29 mouse cellular contexts compared by ENCODE assay signal in the genomic region with DNA sequence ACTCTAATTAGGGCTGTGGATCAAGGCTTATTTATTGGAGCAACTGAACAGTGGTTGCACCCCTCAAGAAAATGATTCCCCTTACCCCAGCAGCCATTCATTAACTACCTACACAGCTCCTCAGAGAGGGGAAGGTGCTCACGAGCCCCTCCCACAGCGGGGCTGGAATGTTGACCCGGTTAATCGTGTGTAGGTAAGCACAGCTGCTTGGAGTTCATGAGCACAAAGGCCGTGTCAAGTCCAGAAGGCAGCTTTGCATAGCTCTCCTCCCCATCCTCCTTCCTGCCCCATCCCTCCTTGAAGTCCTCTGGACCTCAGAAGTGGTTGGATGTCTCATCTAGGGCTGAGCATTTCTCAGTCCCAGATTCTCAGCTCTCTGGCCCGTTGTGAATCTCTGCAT. TPM values are rescaled to one million over a fixed set of nuclear protein-coding genes. Genes with fewer than 3 reads are reported as not detected.
A peak's percentile ranks its signal among the peaks of the same experiment; 100 is the strongest.
DNase-seq lines count a peak whose midpoint lies in the region; ATAC-seq and TF ChIP-seq lines count a peak whose summit lies in the region.
"Had no signal": no experiment of that assay in that cellular context is flagged by ENCODE, and none has a peak within 500 bp of the region (broad histone marks: within the 10 kb centered on the region; RNA-seq: fewer than 3 reads in every experiment).

No protein-coding gene starts in this region.

- no peak for TF ChIP-seq CTCF in stomach, postnatal 0 days (IDR thresholded peaks at IDR 0.05; ENCODE audit: low read depth)

- H3K27ac ChIP-seq in kidney, embryonic 14.5 days (ENCODE audit: low read depth, low read length): no peak overlapping the region
- no peak overlapping the region for H3K27ac ChIP-seq in stomach, postnatal 0 days (replicated peaks)
- no peak overlapping the region for H3K27ac ChIP-seq in forebrain, embryonic 14.5 days (ENCODE audit: low read depth, low read length)
- H3K27ac ChIP-seq in intestine, embryonic 15.5 days: no peak overlapping the region
- no peak overlapping the region for H3K27ac ChIP-seq in midbrain, embryonic 15.5 days
- H3K27ac ChIP-seq: embryonic facial prominence, embryonic 12.5 days; forebrain, embryonic 15.5 days; heart, embryonic 15.5 days; hindbrain, embryonic 12.5 days; hindbrain, postnatal 0 days; layer of hippocampus, adult 2 months; left cerebral cortex, adult 2 months; liver, embryonic 13.5 days; midbrain, embryonic 10.5 days; neural tube, embryonic 12.5 days; stomach, embryonic 15.5 days had no signal

- H3K4me2 ChIP-seq in kidney, embryonic 14.5 days (replicated peaks; ENCODE audit: low read depth, low read length): no peak overlapping the region
- H3K4me2 ChIP-seq in stomach, postnatal 0 days (replicated peaks; ENCODE audit: low read depth): no peak overlapping the region
- H3K4me2 ChIP-seq in forebrain, embryonic 14.5 days (ENCODE audit: low read length): no peak overlapping the region
- no peak overlapping the region for H3K4me2 ChIP-seq in intestine, embryonic 15.5 days (replicated peaks)
- no peak overlapping the region for H3K4me2 ChIP-seq in midbrain, embryonic 15.5 days
- H3K4me2 ChIP-seq: embryonic facial prominence, embryonic 12.5 days; forebrain, embryonic 15.5 days; heart, embryonic 15.5 days; hindbrain, embryonic 12.5 days; liver, embryonic 13.5 days; neural tube, embryonic 12.5 days; stomach, embryonic 15.5 days had no signal

- H3K9ac ChIP-seq in kidney, embryonic 14.5 days (ENCODE audit: low read depth, low read length): no peak overlapping the region
- H3K9ac ChIP-seq in stomach, postnatal 0 days (ENCODE audit: low read length): no peak overlapping the region
- H3K9ac ChIP-seq in forebrain, embryonic 14.5 days (ENCODE audit: low read length): no peak overlapping the region
- H3K9ac ChIP-seq in intestine, embryonic 15.5 days: no peak overlapping the region
- H3K9ac ChIP-seq in midbrain, embryonic 15.5 days: no peak overlapping the region
- H3K9ac ChIP-seq: embryonic facial prominence, embryonic 12.5 days; forebrain, embryonic 15.5 days; heart, embryonic 15.5 days; hindbrain, embryonic 12.5 days; liver, embryonic 13.5 days; neural tube, embryonic 12.5 days; stomach, embryonic 15.5 days had no signal

- TF ChIP-seq EP300 in stomach, postnatal 0 days (optimal IDR thresholded peaks at IDR 0.05): no peak

- no peaks in the 10 kb centered on the region for H3K27me3 ChIP-seq in kidney, embryonic 14.5 days (ENCODE audit: control insufficient read depth, insufficient read depth, low read length)
- H3K27me3 ChIP-seq in stomach, postnatal 0 days (ENCODE audit: control insufficient read depth, insufficient read depth, low read length): no peaks in the 10 kb centered on the region
- no peaks in the 10 kb centered on the region for H3K27me3 ChIP-seq in forebrain, embryonic 14.5 days (replicated peaks; ENCODE audit: control insufficient read depth, insufficient read depth, low read length)
- H3K27me3 ChIP-seq in intestine, embryonic 15.5 days (replicated peaks): no peaks in the 10 kb centered on the region
- peaks cover 3% of the 10 kb centered on the region; the same call in 1 of the 2 replicates for H3K27me3 ChIP-seq in midbrain, embryonic 15.5 days (replicated peaks)
- H3K27me3 ChIP-seq: forebrain, embryonic 15.5 days; stomach, embryonic 15.5 days had no signal

- no peaks in the 10 kb centered on the region for H3K9me3 ChIP-seq in kidney, embryonic 14.5 days (ENCODE audit: control insufficient read depth, low read length)
- no peaks in the 10 kb centered on the region for H3K9me3 ChIP-seq in stomach, postnatal 0 days (ENCODE audit: control insufficient read depth, low read length)
- H3K9me3 ChIP-seq in forebrain, embryonic 14.5 days (replicated peaks; ENCODE audit: control insufficient read depth, low read length): no peaks in the 10 kb centered on the region
- no peaks in the 10 kb centered on the region for H3K9me3 ChIP-seq in intestine, embryonic 15.5 days
- no peaks in the 10 kb centered on the region for H3K9me3 ChIP-seq in midbrain, embryonic 15.5 days
- H3K9me3 ChIP-seq: embryonic facial prominence, embryonic 12.5 days; forebrain, embryonic 15.5 days; heart, embryonic 15.5 days; hindbrain, embryonic 12.5 days; liver, embryonic 13.5 days; midbrain, embryonic 10.5 days; neural tube, embryonic 12.5 days; stomach, embryonic 15.5 days had no signal

- DNase-seq in kidney, adult 11 months: peak; percentile 88
- peak; percentile 87 for DNase-seq in kidney, adult 9 months
- peak; percentile 80 for DNase-seq in kidney, postnatal 14 days
- DNase-seq in stomach, postnatal 0 days (ENCODE audit: low spot score): peak; percentile 76
- DNase-seq in forebrain, embryonic 14.5 days (ENCODE audit: low spot score): no peak
- DNase-seq: adrenal gland, postnatal 25 days; cerebellum, adult 11-12 months; cerebellum, adult 9-11 months; embryo, embryonic 11 days; heart, postnatal 36 days; liver, embryonic 13.5 days; lung, adult 18-20 months; lung, postnatal 14 days; thymus, postnatal 14 days had no signal

- 45% methylated on average over 6 of the region's 6 CpGs for WGBS in kidney, embryonic 14.5 days
- 42% methylated on average over 6 of the region's 6 CpGs for WGBS in stomach, postnatal 0 days
- WGBS in forebrain, embryonic 14.5 days: 76% methylated on average over 6 of the region's 6 CpGs
- WGBS in intestine, embryonic 15.5 days: 40% methylated on average over 6 of the region's 6 CpGs
- WGBS in midbrain, embryonic 15.5 days: 74% methylated on average over 6 of the region's 6 CpGs

- no peak for ATAC-seq in kidney, embryonic 14.5 days (ENCODE audit: low FRiP score, low TSS enrichment)
- ATAC-seq in stomach, postnatal 0 days (ENCODE audit: low FRiP score, low TSS enrichment): peak; percentile 13; the same call in 1 of the 2 replicates
- ATAC-seq in forebrain, embryonic 14.5 days: no peak
- ATAC-seq in intestine, embryonic 15.5 days: no peak
- ATAC-seq in midbrain, embryonic 15.5 days (replicated peaks): no peak
- ATAC-seq: forebrain, embryonic 15.5 days; hindbrain, postnatal 0 days; intestine, embryonic 16.5 days; midbrain, embryonic 16.5 days had no signal

- H3K4me1 ChIP-seq in kidney, embryonic 14.5 days (ENCODE audit: control insufficient read depth, insufficient read depth, low read length): peaks cover 7% of the 10 kb centered on the region; the same call in 1 of the 2 replicates
- H3K4me1 ChIP-seq in stomach, postnatal 0 days (replicated peaks; ENCODE audit: control insufficient read depth, insufficient read depth): no peaks in the 10 kb centered on the region
- no peaks in the 10 kb centered on the region for H3K4me1 ChIP-seq in forebrain, embryonic 14.5 days (ENCODE audit: control insufficient read depth, insufficient read depth, low read length)
- H3K4me1 ChIP-seq in intestine, embryonic 15.5 days (replicated peaks): peaks cover 13% of the 10 kb centered on the region
- H3K4me1 ChIP-seq in midbrain, embryonic 15.5 days: no peaks in the 10 kb centered on the region; the same call in 1 of the 2 replicates
- H3K4me1 ChIP-seq: stomach, embryonic 15.5 days had no signal

- H3K36me3 ChIP-seq in kidney, embryonic 14.5 days (ENCODE audit: control insufficient read depth, insufficient read depth, low read length): no peaks in the 10 kb centered on the region
- no peaks in the 10 kb centered on the region for H3K36me3 ChIP-seq in stomach, postnatal 0 days (ENCODE audit: control insufficient read depth, insufficient read depth, low read length)
- no peaks in the 10 kb centered on the region for H3K36me3 ChIP-seq in forebrain, embryonic 14.5 days (ENCODE audit: control insufficient read depth, insufficient read depth, low read length)
- no peaks in the 10 kb centered on the region for H3K36me3 ChIP-seq in intestine, embryonic 15.5 days
- no peaks in the 10 kb centered on the region for H3K36me3 ChIP-seq in midbrain, embryonic 15.5 days (replicated peaks)
- H3K36me3 ChIP-seq: embryonic facial prominence, embryonic 12.5 days; forebrain, embryonic 15.5 days; heart, embryonic 15.5 days; hindbrain, embryonic 12.5 days; liver, embryonic 13.5 days; midbrain, embryonic 10.5 days; neural tube, embryonic 12.5 days; stomach, embryonic 15.5 days had no signal

- H3K4me3 ChIP-seq in kidney, embryonic 14.5 days (ENCODE audit: low read length): no peak overlapping the region
- H3K4me3 ChIP-seq in stomach, postnatal 0 days (ENCODE audit: low read depth, low read length): no peak overlapping the region
- no peak overlapping the region for H3K4me3 ChIP-seq in forebrain, embryonic 14.5 days (ENCODE audit: low read depth, low read length)
- H3K4me3 ChIP-seq in intestine, embryonic 15.5 days (replicated peaks): no peak overlapping the region
- H3K4me3 ChIP-seq in midbrain, embryonic 15.5 days: no peak overlapping the region
- H3K4me3 ChIP-seq: embryonic facial prominence, embryonic 12.5 days; forebrain, embryonic 15.5 days; heart, embryonic 15.5 days; hindbrain, embryonic 12.5 days; layer of hippocampus, adult 2 months; left cerebral cortex, adult 2 months; liver, embryonic 13.5 days; midbrain, embryonic 10.5 days; neural tube, embryonic 12.5 days; stomach, embryonic 15.5 days had no signal

RNA-seq across cellular contexts. Expression of gene Rasa2, which starts 3.8 kb away (rescaled TPM):
- polyA plus RNA-seq in kidney, embryonic 14.5 days (2014; fragmentation: Nextera tagmentation; extraction: Ambion mirVana): 14.5 and 18.9 TPM in 2 replicates
- polyA plus RNA-seq in stomach, postnatal 0 days (2015; fragmentation: Nextera tagmentation; extraction: Ambion mirVana): 12.2 and 12.5 TPM in 2 replicates
- polyA plus RNA-seq in forebrain, embryonic 14.5 days (2014; fragmentation: Nextera tagmentation; extraction: Ambion mirVana): 9.7 and 14.6 TPM in 2 replicates
- 16.4 and 17.1 TPM in 2 replicates for polyA plus RNA-seq in intestine, embryonic 15.5 days (2015; fragmentation: Nextera tagmentation; extraction: Ambion mirVana)
- polyA plus RNA-seq in midbrain, embryonic 15.5 days (2015; fragmentation: Nextera tagmentation; extraction: Ambion mirVana): 16.3 and 17.6 TPM in 2 replicates
